Mouse (Mus musculus): ENCODE data around the gene Pkd1l2.

Pkd1l2 gene

DNA sequence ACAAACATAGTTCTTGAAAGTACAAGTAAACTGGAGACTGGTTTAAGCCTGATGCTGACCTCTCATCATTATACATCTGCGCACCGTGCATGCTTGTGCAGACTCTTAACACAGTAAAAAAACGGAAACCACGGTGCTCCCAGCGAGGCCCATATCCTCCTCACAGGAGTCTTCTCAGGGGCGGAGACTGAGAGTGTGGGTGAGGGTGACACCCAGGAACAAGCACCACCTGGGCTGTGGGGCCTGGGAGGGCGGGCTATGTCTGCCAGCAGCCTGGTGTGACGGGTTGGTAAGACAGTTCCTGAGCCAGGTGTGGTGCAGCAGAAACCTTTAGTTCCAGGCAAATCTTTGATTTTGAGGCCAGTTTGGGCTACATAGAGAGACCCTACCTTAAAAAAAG is 129.8 kb downstream of the Pkd1l2 start:
- DNase-seq = no peak

GRCm38 (mm10) chr8:116951778-116952177 is 130.5 kb downstream of the Pkd1l2 start:
- DNase-seq = no peak

GRCm38 (mm10) chr8:116951369-116951768 is 130.9 kb downstream of the Pkd1l2 start:
- peak; percentile 22 to 45 for DNase-seq

DNA sequence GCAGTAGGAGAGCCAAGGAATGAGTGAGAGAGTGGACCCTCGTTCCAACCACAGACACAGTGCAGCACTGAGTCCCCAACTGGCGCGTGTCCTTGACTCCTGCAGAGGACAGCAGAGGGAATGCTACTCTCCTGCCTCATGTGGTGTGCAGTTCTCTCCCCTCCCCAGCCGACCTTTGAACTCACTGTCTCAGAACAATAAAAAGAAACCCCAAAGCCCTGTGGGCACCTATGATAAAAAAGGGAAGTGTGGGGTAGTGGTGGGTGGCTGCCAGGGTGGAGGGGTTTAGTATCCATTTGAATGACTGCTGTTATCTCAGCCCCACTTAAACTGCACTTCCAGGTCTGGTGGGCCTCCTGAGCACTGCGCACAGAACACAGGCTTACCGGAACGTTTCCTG is 134.7 kb downstream of the Pkd1l2 start:
- no peak for DNase-seq

GRCm38 (mm10) chr8:116946851-116947250 is 135.4 kb downstream of the Pkd1l2 start:
- DNase-seq = peak; percentile 10 to 24

DNA sequence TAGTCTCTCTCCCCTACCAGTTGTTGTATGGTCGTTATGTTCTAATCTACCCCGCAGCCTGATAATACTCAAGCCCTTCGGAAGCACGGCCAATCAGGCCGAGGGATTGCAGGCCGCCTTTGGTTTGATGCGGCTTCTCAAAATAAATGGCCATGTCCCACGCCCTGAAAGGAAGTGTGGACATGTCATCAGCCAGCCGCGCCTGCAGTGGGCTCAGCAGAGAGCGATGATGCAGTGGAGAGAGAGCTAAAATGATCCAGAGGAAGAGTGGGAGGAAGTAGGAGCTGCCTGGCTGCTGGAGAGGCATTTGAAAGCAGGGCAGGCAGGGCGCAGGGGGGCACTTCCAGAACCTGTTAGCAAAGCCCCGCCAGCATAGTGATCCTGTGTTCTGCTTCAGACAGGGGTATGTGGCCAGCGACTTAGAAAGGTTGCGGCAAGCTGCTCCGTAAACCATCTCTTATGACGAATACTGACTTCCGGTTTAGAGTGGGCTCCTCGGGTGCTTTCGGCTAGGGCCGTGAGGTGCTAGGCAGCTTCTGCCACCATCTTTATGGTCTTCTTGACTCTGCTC is 135.9 kb downstream of the Pkd1l2 start:
- DNase-seq = peak; percentile 8 to 27
